In genomic region chr10:80967101-80967656, GRCm38 (mm10) we compare ENCODE assay signal across 12 mouse cellular contexts. TPM values are rescaled to one million over a fixed set of nuclear protein-coding genes. Genes with fewer than 3 reads are reported as not detected.
A peak's percentile ranks its signal among the peaks of the same experiment; 100 is the strongest.
DNase-seq lines count a peak whose midpoint lies in the region; ATAC-seq and TF ChIP-seq lines count a peak whose summit lies in the region.
"Had no signal": no experiment of that assay in that cellular context is flagged by ENCODE, and none has a peak within 500 bp of the region (broad histone marks: within the 10 kb centered on the region; RNA-seq: fewer than 3 reads in every experiment).

No protein-coding gene starts in this region.

- H3K36me3 ChIP-seq in forebrain, postnatal 0 days (ENCODE audit: insufficient read depth): no peaks in the 10 kb centered on the region
- no peaks in the 10 kb centered on the region for H3K36me3 ChIP-seq in forebrain, embryonic 11.5 days (ENCODE audit: control insufficient read depth, insufficient read depth, low read length)
- H3K36me3 ChIP-seq in midbrain, embryonic 14.5 days (ENCODE audit: control insufficient read depth, insufficient read depth, low read length): no peaks in the 10 kb centered on the region
- H3K36me3 ChIP-seq in midbrain, embryonic 16.5 days (ENCODE audit: control insufficient read depth, insufficient read depth, low read length): no peaks in the 10 kb centered on the region
- H3K36me3 ChIP-seq in embryonic facial prominence, embryonic 10.5 days (replicated peaks): no peaks in the 10 kb centered on the region

- peak; percentile 35 for DNase-seq in forebrain, postnatal 0 days
- DNase-seq in forebrain, embryonic 11.5 days (ENCODE audit: low spot score): no peak
- DNase-seq in midbrain, embryonic 14.5 days: peak; percentile 58
- no peak for DNase-seq in embryonic facial prominence, embryonic 10.5 days (ENCODE audit: low spot score)
- no peak for DNase-seq in left cerebral cortex, postnatal 14 days (ENCODE audit: low spot score in 2 of 2)
- DNase-seq in layer of hippocampus, adult 9-11 months: no peak
- DNase-seq: gastrocnemius, postnatal 10 days; right cerebral cortex, adult 18-20 months had no signal

- intact Hi-C loops in left cerebral cortex, postnatal 14 days (cut with DNase I): no loop called here

- no peaks in the 10 kb centered on the region for H3K9me3 ChIP-seq in forebrain, postnatal 0 days (ENCODE audit: low read length)
- no peaks in the 10 kb centered on the region for H3K9me3 ChIP-seq in forebrain, embryonic 11.5 days (ENCODE audit: control insufficient read depth, low read length)
- H3K9me3 ChIP-seq in midbrain, embryonic 14.5 days (ENCODE audit: control insufficient read depth, low read length): no peaks in the 10 kb centered on the region
- no peaks in the 10 kb centered on the region for H3K9me3 ChIP-seq in midbrain, embryonic 16.5 days (replicated peaks; ENCODE audit: control insufficient read depth, low read length, poor library complexity, severe bottlenecking)
- H3K9me3 ChIP-seq in embryonic facial prominence, embryonic 10.5 days: peaks cover 2% of the 10 kb centered on the region; the same call in 1 of the 2 replicates

- H3K27me3 ChIP-seq in forebrain, postnatal 0 days (ENCODE audit: insufficient read depth, low read length): no peaks in the 10 kb centered on the region
- no peaks in the 10 kb centered on the region for H3K27me3 ChIP-seq in forebrain, embryonic 11.5 days (ENCODE audit: control insufficient read depth, insufficient read depth, low read length)
- H3K27me3 ChIP-seq in midbrain, embryonic 14.5 days (ENCODE audit: control insufficient read depth, insufficient read depth, low read length): no peaks in the 10 kb centered on the region
- no peaks in the 10 kb centered on the region for H3K27me3 ChIP-seq in midbrain, embryonic 16.5 days (ENCODE audit: control insufficient read depth, insufficient read depth, low read depth, low read length)
- H3K27me3 ChIP-seq in embryonic facial prominence, embryonic 10.5 days (replicated peaks; ENCODE audit: low read depth, poor library complexity, severe bottlenecking): no peaks in the 10 kb centered on the region

- H3K4me1 ChIP-seq in forebrain, postnatal 0 days (ENCODE audit: insufficient read depth): no peaks in the 10 kb centered on the region
- no peaks in the 10 kb centered on the region for H3K4me1 ChIP-seq in forebrain, embryonic 11.5 days (replicated peaks; ENCODE audit: control insufficient read depth, insufficient read depth, low read length)
- no peaks in the 10 kb centered on the region for H3K4me1 ChIP-seq in midbrain, embryonic 14.5 days (ENCODE audit: control insufficient read depth, insufficient read depth, low read length)
- no peaks in the 10 kb centered on the region for H3K4me1 ChIP-seq in midbrain, embryonic 16.5 days (ENCODE audit: control insufficient read depth, insufficient read depth, low read length)
- peaks cover 51% of the 10 kb centered on the region for H3K4me1 ChIP-seq in embryonic facial prominence, embryonic 10.5 days

- no peak for TF ChIP-seq CTCF in forebrain, postnatal 0 days (IDR thresholded peaks at IDR 0.05; ENCODE audit: low read depth)

- ATAC-seq in forebrain, postnatal 0 days: no peak
- ATAC-seq in forebrain, embryonic 11.5 days (replicated peaks; ENCODE audit: low FRiP score): no peak
- no peak for ATAC-seq in midbrain, embryonic 14.5 days (ENCODE audit: low FRiP score, low TSS enrichment)
- no peak for ATAC-seq in midbrain, embryonic 16.5 days
- peak; percentile 29; the same call in 1 of the 2 replicates for ATAC-seq in megakaryocyte progenitor cell, adult 5-6 weeks (replicated peaks; ENCODE audit: poor library complexity)

- H3K4me3 ChIP-seq in forebrain, postnatal 0 days (ENCODE audit: low read depth, low read length): no peak overlapping the region
- no peak overlapping the region for H3K4me3 ChIP-seq in forebrain, embryonic 11.5 days (ENCODE audit: low read depth, low read length)
- no peak overlapping the region for H3K4me3 ChIP-seq in midbrain, embryonic 14.5 days (replicated peaks; ENCODE audit: low read depth, low read length)
- no peak overlapping the region for H3K4me3 ChIP-seq in midbrain, embryonic 16.5 days (ENCODE audit: low read depth, low read length)
- no peak overlapping the region for H3K4me3 ChIP-seq in embryonic facial prominence, embryonic 10.5 days

- no peak overlapping the region for H3K4me2 ChIP-seq in forebrain, postnatal 0 days (ENCODE audit: low read depth)
- H3K4me2 ChIP-seq in forebrain, embryonic 11.5 days (ENCODE audit: low read depth, low read length, severe bottlenecking): no peak overlapping the region
- H3K4me2 ChIP-seq in midbrain, embryonic 14.5 days (ENCODE audit: low read length): no peak overlapping the region
- H3K4me2 ChIP-seq in midbrain, embryonic 16.5 days (ENCODE audit: low read length): no peak overlapping the region

- 57% methylated on average over 3 of the region's 3 CpGs for WGBS in forebrain, postnatal 0 days
- WGBS in forebrain, embryonic 11.5 days: 74% methylated on average over 3 of the region's 3 CpGs
- 70% methylated on average over 3 of the region's 3 CpGs for WGBS in midbrain, embryonic 14.5 days
- WGBS in midbrain, embryonic 16.5 days: 68% methylated on average over 3 of the region's 3 CpGs
- 59% methylated on average over 3 of the region's 3 CpGs for WGBS in embryonic facial prominence, embryonic 10.5 days

- no peak overlapping the region for H3K27ac ChIP-seq in forebrain, postnatal 0 days (ENCODE audit: low read depth, low read length)
- H3K27ac ChIP-seq in forebrain, embryonic 11.5 days (ENCODE audit: low read depth, low read length): no peak overlapping the region
- H3K27ac ChIP-seq in midbrain, embryonic 14.5 days (replicated peaks; ENCODE audit: low read depth, low read length): no peak overlapping the region
- no peak overlapping the region for H3K27ac ChIP-seq in midbrain, embryonic 16.5 days (ENCODE audit: low read length)
- peak overlapping the region; percentile 24; the same call in 1 of the 2 replicates for H3K27ac ChIP-seq in embryonic facial prominence, embryonic 10.5 days (replicated peaks)
- H3K27ac ChIP-seq: stomach, postnatal 0 days had no signal

- H3K9ac ChIP-seq in forebrain, postnatal 0 days: no peak overlapping the region
- H3K9ac ChIP-seq in forebrain, embryonic 11.5 days (ENCODE audit: low read length): no peak overlapping the region
- H3K9ac ChIP-seq in midbrain, embryonic 14.5 days (replicated peaks; ENCODE audit: low read length): no peak overlapping the region
- no peak overlapping the region for H3K9ac ChIP-seq in midbrain, embryonic 16.5 days (ENCODE audit: low read depth, low read length)

RNA-seq across cellular contexts. Expression of gene Gadd45b, which starts 37.3 kb away (rescaled TPM):
- total RNA-seq in forebrain, postnatal 0 days (2014; rRNA removed): 5.0 and 5.8 TPM in 2 replicates
- polyA plus RNA-seq in forebrain, postnatal 0 days (2015; fragmentation: Nextera tagmentation; extraction: Ambion mirVana): 6.5 and 7.7 TPM in 2 replicates
- polyA plus RNA-seq in forebrain, embryonic 11.5 days (2014; fragmentation: Nextera tagmentation; extraction: Ambion mirVana): 10.7 and 13.0 TPM in 2 replicates
- 4.3 and 8.0 TPM in 2 replicates for polyA plus RNA-seq in midbrain, embryonic 14.5 days (2014; fragmentation: Nextera tagmentation; extraction: Ambion mirVana)
- 6.4 and 7.1 TPM in 2 replicates for polyA plus RNA-seq in midbrain, embryonic 16.5 days (2015; fragmentation: Nextera tagmentation; extraction: Ambion mirVana)
- 6.5 and 6.8 TPM in 2 replicates for polyA plus RNA-seq in embryonic facial prominence, embryonic 10.5 days (2016; fragmentation: Nextera tagmentation; extraction: Ambion mirVana)
- total RNA-seq in megakaryocyte progenitor cell, adult 5-6 weeks (2015): 18.7 and 20.7 TPM in 2 replicates
- total RNA-seq in megakaryocyte progenitor cell, adult 5-6 weeks (2017): 17.6 and 17.9 TPM in 2 replicates
- total RNA-seq in left cerebral cortex, postnatal 14 days (2021): 10 to 100 TPM; 11.9 to 12.5 TPM

RNA-seq across cellular contexts. Expression of gene Gng7, which starts 47.6 kb away (rescaled TPM):
- 64.5 and 91.4 TPM in 2 replicates for total RNA-seq in forebrain, postnatal 0 days (2014; rRNA removed)
- polyA plus RNA-seq in forebrain, postnatal 0 days (2015; fragmentation: Nextera tagmentation; extraction: Ambion mirVana): 76.2 and 85.7 TPM in 2 replicates
- 8.0 and 9.2 TPM in 2 replicates for polyA plus RNA-seq in forebrain, embryonic 11.5 days (2014; fragmentation: Nextera tagmentation; extraction: Ambion mirVana)
- polyA plus RNA-seq in midbrain, embryonic 14.5 days (2014; fragmentation: Nextera tagmentation; extraction: Ambion mirVana): 11.5 and 11.6 TPM in 2 replicates
- 21.5 and 25.6 TPM in 2 replicates for polyA plus RNA-seq in midbrain, embryonic 16.5 days (2015; fragmentation: Nextera tagmentation; extraction: Ambion mirVana)
- 6.5 and 6.7 TPM in 2 replicates for polyA plus RNA-seq in embryonic facial prominence, embryonic 10.5 days (2016; fragmentation: Nextera tagmentation; extraction: Ambion mirVana)
- 0.44 and 0.57 TPM in 2 replicates for total RNA-seq in megakaryocyte progenitor cell, adult 5-6 weeks (2015)
- total RNA-seq in megakaryocyte progenitor cell, adult 5-6 weeks (2017): 0.83 and 1.2 TPM in 2 replicates
- 100 to 1,000 TPM; 120 to 135 TPM for total RNA-seq in left cerebral cortex, postnatal 14 days (2021)

RNA-seq across cellular contexts. Expression of gene Lmnb2, which starts 49.1 kb away (rescaled TPM):
- total RNA-seq in forebrain, postnatal 0 days (2014; rRNA removed): 46.1 and 46.5 TPM in 2 replicates
- 22.1 and 24.5 TPM in 2 replicates for polyA plus RNA-seq in forebrain, postnatal 0 days (2015; fragmentation: Nextera tagmentation; extraction: Ambion mirVana)
- 29.8 and 30.9 TPM in 2 replicates for polyA plus RNA-seq in forebrain, embryonic 11.5 days (2014; fragmentation: Nextera tagmentation; extraction: Ambion mirVana)
- polyA plus RNA-seq in midbrain, embryonic 14.5 days (2014; fragmentation: Nextera tagmentation; extraction: Ambion mirVana): 13.9 and 20.0 TPM in 2 replicates
- polyA plus RNA-seq in midbrain, embryonic 16.5 days (2015; fragmentation: Nextera tagmentation; extraction: Ambion mirVana): 40.4 and 45.5 TPM in 2 replicates
- 82.7 and 83.1 TPM in 2 replicates for polyA plus RNA-seq in embryonic facial prominence, embryonic 10.5 days (2016; fragmentation: Nextera tagmentation; extraction: Ambion mirVana)
- total RNA-seq in megakaryocyte progenitor cell, adult 5-6 weeks (2015): 11.7 and 13.9 TPM in 2 replicates
- 49.3 and 56.9 TPM in 2 replicates for total RNA-seq in megakaryocyte progenitor cell, adult 5-6 weeks (2017)
- 10 to 100 TPM; 19.7 to 20.1 TPM for total RNA-seq in left cerebral cortex, postnatal 14 days (2021)

RNA-seq across cellular contexts. Expression of gene Diras1, which starts 58.3 kb away (rescaled TPM):
- total RNA-seq in forebrain, postnatal 0 days (2014; rRNA removed): 65.4 and 76.0 TPM in 2 replicates
- polyA plus RNA-seq in forebrain, postnatal 0 days (2015; fragmentation: Nextera tagmentation; extraction: Ambion mirVana): 66.1 and 70.2 TPM in 2 replicates
- 1.5 and 2.2 TPM in 2 replicates for polyA plus RNA-seq in forebrain, embryonic 11.5 days (2014; fragmentation: Nextera tagmentation; extraction: Ambion mirVana)
- 24.0 and 55.4 TPM in 2 replicates for polyA plus RNA-seq in midbrain, embryonic 14.5 days (2014; fragmentation: Nextera tagmentation; extraction: Ambion mirVana)
- polyA plus RNA-seq in midbrain, embryonic 16.5 days (2015; fragmentation: Nextera tagmentation; extraction: Ambion mirVana): 71.7 and 88.1 TPM in 2 replicates
- polyA plus RNA-seq in embryonic facial prominence, embryonic 10.5 days (2016; fragmentation: Nextera tagmentation; extraction: Ambion mirVana): 1.4 and 1.9 TPM in 2 replicates
- not detected in 2 replicates for total RNA-seq in megakaryocyte progenitor cell, adult 5-6 weeks (2015)
- not detected in 2 replicates for total RNA-seq in megakaryocyte progenitor cell, adult 5-6 weeks (2017)
- 100 to 1,000 TPM; 113 to 117 TPM for total RNA-seq in left cerebral cortex, postnatal 14 days (2021)
- total RNA-seq: hematopoietic stem cell, adult 5-6 weeks had no signal

Comparison
In these comparisons a context has a peak if more than half of its experiments do, and no peak if none do; other contexts are left out.
1. DNase-seq: peak in forebrain, postnatal 0 days (single experiment) and midbrain, embryonic 14.5 days (single experiment); none in forebrain, embryonic 11.5 days (single experiment), embryonic facial prominence, embryonic 10.5 days (single experiment), left cerebral cortex, postnatal 14 days (0 of 2) and layer of hippocampus, adult 9-11 months (single experiment).